Mouse (Mus musculus): ENCODE measurements at regions not wholly inside any gene's neighbourhood (a gene's known extent, or its start where the extent isn't known, plus 50 kb on each side); places are given as distances from the start of the nearest gene placed in this dataset.

DNA sequence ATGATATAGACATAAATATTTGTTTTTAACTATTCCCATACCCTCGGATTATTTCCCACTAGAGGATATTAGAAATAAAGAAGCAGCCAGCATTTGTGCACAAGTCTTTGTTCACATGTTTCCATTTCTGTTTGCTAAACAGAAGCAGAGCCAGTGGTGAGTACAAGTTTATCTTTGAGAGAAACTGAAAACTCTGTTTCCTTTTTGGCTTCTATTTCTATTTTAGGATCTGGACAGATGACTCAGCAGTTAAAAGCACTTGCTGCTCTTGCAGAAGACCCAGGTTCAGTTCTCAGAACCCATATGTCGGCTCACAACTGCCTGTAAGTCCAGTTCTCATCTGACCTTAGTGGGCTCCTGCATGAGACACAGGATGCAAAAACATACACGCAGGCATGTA, 141.0 kb downstream of the Tmem17 start:
- no peak overlapping the region for H3K4me3 ChIP-seq (ENCODE audit: control insufficient read depth in 1 of 2, insufficient read depth in 1 of 2, low read depth in 1 of 2, low read length in 2 of 2)
- H3K36me3 ChIP-seq (ENCODE audit: control insufficient read depth, insufficient read depth, low read length) = no peaks in the 10 kb centered on the region
- H3K4me1 ChIP-seq (ENCODE audit: control insufficient read depth in 2 of 2, insufficient read depth in 2 of 2, low read length in 2 of 2) = peaks cover 5 to 8% of the 10 kb centered on the region in 2 experiments; a peak in 3 of 4 replicates
- no peak overlapping the region for H3K27ac ChIP-seq (replicated peaks in 1 of 2; ENCODE audit: control insufficient read depth in 1 of 2, insufficient read depth in 1 of 2, low read depth in 2 of 2, low read length in 2 of 2)
- no peak overlapping the region for H3K9ac ChIP-seq (ENCODE audit: low read length)
- no peaks in the 10 kb centered on the region for H3K9me3 ChIP-seq (ENCODE audit: control insufficient read depth, low read length)
- no peaks in the 10 kb centered on the region for H3K27me3 ChIP-seq (ENCODE audit: control insufficient read depth, insufficient read depth, low read length)
- H3K4me2 ChIP-seq (ENCODE audit: low read length) = no peak overlapping the region
- WGBS = 55% methylated on average over 3 of the region's 3 CpGs
- ATAC-seq (ENCODE audit: insufficient number of reproducible peaks, insufficient read depth, low FRiP score, low read depth) = no peak

DNA sequence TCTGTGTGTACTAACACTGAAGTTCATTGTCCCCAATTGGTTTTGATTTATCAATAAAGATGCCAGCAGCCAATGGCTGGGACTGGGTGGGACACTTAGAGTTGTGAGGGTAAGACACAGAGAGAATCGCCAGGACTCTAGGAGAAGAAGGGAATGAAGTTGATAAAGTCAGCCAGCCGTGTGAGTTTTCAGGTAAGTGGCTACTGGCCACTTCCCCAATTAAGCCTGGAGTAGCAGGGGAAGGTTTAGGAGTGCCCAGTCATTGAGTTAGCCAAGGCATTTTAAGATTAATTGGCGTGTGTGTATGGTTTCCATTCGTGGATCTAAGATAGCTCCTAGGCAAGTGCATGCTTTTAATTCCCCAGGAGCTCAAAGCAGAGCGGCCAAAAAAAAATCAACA, 141.5 kb downstream of the Tmem17 start:
- no peak for ATAC-seq (ENCODE audit: insufficient number of reproducible peaks, insufficient read depth, low FRiP score, low read depth)
- Histone ChIP-seq H3K27me3 (ENCODE audit: control insufficient read depth, insufficient read depth, low read length) (no peaks in the 10 kb centered on the region), H3K4me2 (ENCODE audit: low read length) (no peak overlapping the region), H3K36me3 (ENCODE audit: control insufficient read depth, insufficient read depth, low read length) (no peaks in the 10 kb centered on the region), H3K4me1 (ENCODE audit: control insufficient read depth in 2 of 2, insufficient read depth in 2 of 2, low read length in 2 of 2) (peaks cover 5 to 8% of the 10 kb centered on the region in 2 experiments; a peak in 3 of 4 replicates), H3K9me3 (ENCODE audit: control insufficient read depth, low read length) (no peaks in the 10 kb centered on the region), H3K27ac (replicated peaks in 1 of 2; ENCODE audit: control insufficient read depth in 1 of 2, insufficient read depth in 1 of 2, low read depth in 2 of 2, low read length in 2 of 2) (no peak overlapping the region), H3K9ac (ENCODE audit: low read length) (no peak overlapping the region), H3K4me3 (ENCODE audit: control insufficient read depth in 1 of 2, insufficient read depth in 1 of 2, low read depth in 1 of 2, low read length in 2 of 2) (no peak overlapping the region)
- 44% methylated on average over 5 of the region's 5 CpGs for WGBS

DNA sequence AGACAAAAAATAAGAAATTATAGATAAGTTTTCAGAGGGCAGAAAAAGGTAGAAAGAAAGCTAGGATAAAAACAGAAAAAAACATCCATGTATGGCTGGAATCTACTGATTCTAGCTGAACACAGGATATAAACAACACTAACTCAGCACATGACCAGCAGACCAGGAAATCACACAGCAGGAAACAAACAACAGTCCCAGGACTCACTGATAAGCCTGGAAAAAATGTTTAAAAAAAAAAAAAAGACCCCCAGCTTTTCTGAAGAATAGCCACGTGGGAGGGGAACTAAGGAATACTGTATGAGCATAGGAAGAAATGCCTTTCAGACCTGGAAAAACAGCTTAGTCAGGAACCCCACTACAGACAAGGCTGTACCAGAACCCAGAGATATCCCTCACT, 145.7 kb downstream of the Tmem17 start:
- no peaks in the 10 kb centered on the region for H3K36me3 ChIP-seq (ENCODE audit: control insufficient read depth, insufficient read depth, low read length)
- ATAC-seq (ENCODE audit: insufficient number of reproducible peaks, insufficient read depth, low FRiP score, low read depth) = no peak
- no peak overlapping the region for H3K4me2 ChIP-seq (ENCODE audit: low read length)
- WGBS = 12% methylated on average over 1 of the region's 1 CpGs
- no peaks in the 10 kb centered on the region for H3K27me3 ChIP-seq (ENCODE audit: control insufficient read depth, insufficient read depth, low read length)
- H3K9ac ChIP-seq (ENCODE audit: low read length) = no peak overlapping the region
- H3K27ac ChIP-seq (replicated peaks in 1 of 2; ENCODE audit: control insufficient read depth in 1 of 2, insufficient read depth in 1 of 2, low read depth in 2 of 2, low read length in 2 of 2) = no peak overlapping the region
- H3K4me1 ChIP-seq (ENCODE audit: control insufficient read depth in 2 of 2, insufficient read depth in 2 of 2, low read length in 2 of 2) = peaks cover 5 to 13% of the 10 kb centered on the region in 2 experiments
- no peaks in the 10 kb centered on the region for H3K9me3 ChIP-seq (ENCODE audit: control insufficient read depth, low read length)
- H3K4me3 ChIP-seq (ENCODE audit: control insufficient read depth in 1 of 2, insufficient read depth in 1 of 2, low read depth in 1 of 2, low read length in 2 of 2) = no peak overlapping the region

DNA sequence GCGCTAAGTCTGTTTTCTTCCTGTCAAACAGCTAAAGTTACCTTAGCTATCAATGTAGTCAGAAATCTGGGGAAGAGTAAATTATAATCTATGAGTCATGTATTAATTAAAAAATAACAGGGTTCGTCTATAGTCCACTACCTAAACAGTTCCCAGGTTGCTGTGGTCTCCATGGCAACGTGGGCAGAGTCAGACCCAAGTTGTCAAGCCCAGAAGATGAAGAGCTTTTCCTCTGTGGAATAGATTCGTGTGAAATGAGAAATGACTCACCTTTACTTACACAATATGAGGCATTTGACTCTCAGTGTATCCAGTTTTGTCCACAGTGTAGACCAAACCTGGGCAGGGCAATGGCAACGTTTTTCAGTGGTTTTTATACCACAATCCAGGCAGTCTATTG, 149.2 kb downstream of the Tmem17 start:
- H3K4me1 ChIP-seq (ENCODE audit: control insufficient read depth in 2 of 2, insufficient read depth in 2 of 2, low read length in 2 of 2) = peaks cover 3 to 6% of the 10 kb centered on the region in 2 experiments; a peak in 3 of 4 replicates
- no peak overlapping the region for H3K9ac ChIP-seq (ENCODE audit: low read length)
- no peak overlapping the region for H3K4me2 ChIP-seq (ENCODE audit: low read length)
- H3K4me3 ChIP-seq (ENCODE audit: control insufficient read depth in 1 of 2, insufficient read depth in 1 of 2, low read depth in 1 of 2, low read length in 2 of 2) = no peak overlapping the region
- 63% methylated on average over 5 of the region's 5 CpGs for WGBS
- no peaks in the 10 kb centered on the region for H3K36me3 ChIP-seq (ENCODE audit: control insufficient read depth, insufficient read depth, low read length)
- H3K27me3 ChIP-seq (ENCODE audit: control insufficient read depth, insufficient read depth, low read length) = no peaks in the 10 kb centered on the region
- no peaks in the 10 kb centered on the region for H3K9me3 ChIP-seq (ENCODE audit: control insufficient read depth, low read length)
- no peak for ATAC-seq (ENCODE audit: insufficient number of reproducible peaks, insufficient read depth, low FRiP score, low read depth)
- H3K27ac ChIP-seq (replicated peaks in 1 of 2; ENCODE audit: control insufficient read depth in 1 of 2, insufficient read depth in 1 of 2, low read depth in 2 of 2, low read length in 2 of 2) = no peak overlapping the region

DNA sequence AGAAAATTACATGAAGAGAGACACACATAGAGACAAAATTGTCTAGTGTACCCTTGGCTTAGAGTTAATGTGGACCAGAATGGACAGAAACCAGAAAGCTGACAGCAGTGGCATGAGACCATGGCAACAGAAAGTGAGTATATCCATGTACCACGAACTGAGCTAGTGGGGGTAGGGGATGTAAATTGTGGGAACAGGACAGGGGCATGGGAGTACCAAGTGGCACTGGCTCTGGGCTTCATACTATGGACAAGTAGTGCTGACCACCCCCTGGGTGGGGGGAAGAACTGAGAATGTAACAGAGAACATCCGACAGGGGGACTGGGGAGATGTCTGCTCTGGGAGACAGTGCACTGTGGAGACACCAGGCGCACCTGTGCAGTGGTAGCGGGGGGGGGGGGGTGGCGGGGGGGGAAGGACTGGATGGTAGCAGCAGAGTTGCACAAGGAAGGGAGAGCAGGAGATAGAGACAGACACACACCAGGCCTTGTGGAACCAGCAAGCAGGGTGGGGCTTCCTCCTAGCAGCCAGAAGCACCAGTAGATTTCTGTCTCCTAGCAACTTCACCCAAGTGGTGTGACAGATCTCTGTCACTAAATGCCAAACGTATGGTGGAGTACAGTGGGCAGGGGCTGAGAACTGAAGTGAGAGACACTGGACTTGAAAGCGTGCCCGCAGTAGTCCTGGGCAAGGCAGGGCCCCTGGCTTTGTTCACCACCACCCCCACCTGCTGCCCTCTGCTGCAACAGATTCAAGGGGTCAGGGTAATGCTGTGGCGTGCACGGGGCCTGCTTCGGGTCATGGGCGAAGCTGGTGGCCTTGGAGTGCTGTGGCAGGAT, 150.0 kb downstream of the Tmem17 start:
- Histone ChIP-seq H3K27ac (replicated peaks in 1 of 2; ENCODE audit: control insufficient read depth in 1 of 2, insufficient read depth in 1 of 2, low read depth in 2 of 2, low read length in 2 of 2) (no peak overlapping the region), H3K27me3 (ENCODE audit: control insufficient read depth, insufficient read depth, low read length) (no peaks in the 10 kb centered on the region), H3K36me3 (ENCODE audit: control insufficient read depth, insufficient read depth, low read length) (no peaks in the 10 kb centered on the region), H3K9ac (ENCODE audit: low read length) (no peak overlapping the region), H3K4me2 (ENCODE audit: low read length) (no peak overlapping the region), H3K9me3 (ENCODE audit: control insufficient read depth, low read length) (no peaks in the 10 kb centered on the region), H3K4me3 (ENCODE audit: control insufficient read depth in 1 of 2, insufficient read depth in 1 of 2, low read depth in 1 of 2, low read length in 2 of 2) (no peak overlapping the region), H3K4me1 (ENCODE audit: control insufficient read depth in 2 of 2, insufficient read depth in 2 of 2, low read length in 2 of 2) (peaks cover 2 to 6% of the 10 kb centered on the region in 2 experiments; a peak in 3 of 4 replicates)
- ATAC-seq (ENCODE audit: insufficient number of reproducible peaks, insufficient read depth, low FRiP score, low read depth) = no peak
- WGBS = 59% methylated on average over 10 of the region's 12 CpGs

DNA sequence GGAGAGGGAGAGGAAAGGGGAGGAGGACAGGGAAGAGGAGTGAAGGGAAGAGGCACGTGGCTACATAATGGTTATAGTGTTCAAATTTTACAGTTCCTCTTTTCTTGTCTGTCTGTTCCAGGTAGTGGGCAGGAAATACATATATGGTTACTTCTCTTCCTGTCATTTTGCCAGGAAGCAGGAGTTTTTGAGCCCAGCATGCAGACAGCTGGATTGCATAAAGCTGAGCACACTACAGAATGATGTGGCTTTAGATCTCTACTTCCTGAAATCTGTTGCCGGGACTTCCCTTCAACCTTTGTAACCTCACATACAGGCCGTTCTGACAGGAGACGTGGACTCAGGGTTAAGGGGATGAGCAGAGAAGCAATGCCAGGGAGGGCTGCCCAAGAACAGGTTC, 154.1 kb downstream of the Tmem17 start:
- Histone ChIP-seq H3K36me3 (ENCODE audit: control insufficient read depth, insufficient read depth, low read length) (no peaks in the 10 kb centered on the region), H3K27ac (replicated peaks in 1 of 2; ENCODE audit: control insufficient read depth in 1 of 2, insufficient read depth in 1 of 2, low read depth in 2 of 2, low read length in 2 of 2) (no peak overlapping the region), H3K4me1 (ENCODE audit: control insufficient read depth in 2 of 2, insufficient read depth in 2 of 2, low read length in 2 of 2) (peaks cover 0 to 6% of the 10 kb centered on the region in 2 experiments; a peak in 1 of 4 replicates), H3K4me2 (ENCODE audit: low read length) (no peak overlapping the region), H3K9me3 (ENCODE audit: control insufficient read depth, low read length) (no peaks in the 10 kb centered on the region), H3K27me3 (ENCODE audit: control insufficient read depth, insufficient read depth, low read length) (no peaks in the 10 kb centered on the region), H3K4me3 (ENCODE audit: control insufficient read depth in 1 of 2, insufficient read depth in 1 of 2, low read depth in 1 of 2, low read length in 2 of 2) (no peak overlapping the region), H3K9ac (ENCODE audit: low read length) (no peak overlapping the region)
- no peak for ATAC-seq (ENCODE audit: insufficient number of reproducible peaks, insufficient read depth, low FRiP score, low read depth)
- WGBS = 35% methylated on average over 4 of the region's 4 CpGs

DNA sequence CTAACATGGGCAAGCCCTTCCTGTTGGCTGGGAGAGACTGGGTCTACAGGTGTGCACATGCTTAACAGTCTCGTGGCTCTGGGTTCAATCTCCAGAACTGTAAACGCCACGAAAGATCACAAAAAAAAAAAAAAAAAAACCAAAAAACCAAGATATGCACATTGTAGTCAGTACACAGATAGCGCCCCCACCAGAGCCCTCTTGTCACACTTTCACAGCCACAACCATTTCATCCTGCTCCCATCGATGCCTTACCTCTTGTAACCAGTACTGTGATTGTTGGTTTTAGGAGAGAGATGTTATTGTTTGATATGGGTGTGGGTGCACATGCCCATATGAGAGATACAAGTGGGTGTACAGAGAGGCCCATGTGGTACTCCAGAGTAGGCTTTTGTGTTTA, 154.5 kb downstream of the Tmem17 start:
- Histone ChIP-seq H3K36me3 (ENCODE audit: control insufficient read depth, insufficient read depth, low read length) (no peaks in the 10 kb centered on the region), H3K4me2 (ENCODE audit: low read length) (no peak overlapping the region), H3K9me3 (ENCODE audit: control insufficient read depth, low read length) (no peaks in the 10 kb centered on the region), H3K4me1 (ENCODE audit: control insufficient read depth in 2 of 2, insufficient read depth in 2 of 2, low read length in 2 of 2) (peaks cover 0 to 6% of the 10 kb centered on the region in 2 experiments; a peak in 2 of 4 replicates), H3K27ac (replicated peaks in 1 of 2; ENCODE audit: control insufficient read depth in 1 of 2, insufficient read depth in 1 of 2, low read depth in 2 of 2, low read length in 2 of 2) (no peak overlapping the region), H3K27me3 (ENCODE audit: control insufficient read depth, insufficient read depth, low read length) (no peaks in the 10 kb centered on the region), H3K4me3 (ENCODE audit: control insufficient read depth in 1 of 2, insufficient read depth in 1 of 2, low read depth in 1 of 2, low read length in 2 of 2) (no peak overlapping the region), H3K9ac (ENCODE audit: low read length) (no peak overlapping the region)
- 76% methylated on average over 5 of the region's 5 CpGs for WGBS
- no peak for ATAC-seq (ENCODE audit: insufficient number of reproducible peaks, insufficient read depth, low FRiP score, low read depth)

DNA sequence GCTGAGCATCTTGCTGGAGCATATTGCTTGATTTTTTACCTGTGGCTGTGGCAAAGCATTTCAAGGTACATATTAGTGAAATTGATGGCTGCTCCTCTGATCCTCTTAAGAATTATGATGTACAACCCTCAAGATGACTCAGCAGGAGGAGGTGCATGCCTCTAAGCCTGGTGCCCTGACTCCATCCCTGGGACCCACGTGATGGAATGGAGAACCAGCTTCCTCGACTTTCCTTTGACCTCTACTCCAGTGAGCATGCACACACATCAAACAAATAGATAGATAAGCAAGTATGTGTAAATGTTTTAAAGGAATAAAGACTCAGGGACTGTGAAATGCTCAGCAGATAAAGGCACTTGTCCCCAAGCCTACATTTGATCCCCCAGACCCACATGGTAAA, 156.3 kb downstream of the Tmem17 start:
- Histone ChIP-seq H3K9ac (ENCODE audit: low read length) (no peak overlapping the region), H3K4me1 (ENCODE audit: control insufficient read depth in 2 of 2, insufficient read depth in 2 of 2, low read length in 2 of 2) (no peaks in the 10 kb centered on the region; a peak in 1 of 4 replicates)
- WGBS = 24% methylated on average over 2 of the region's 2 CpGs

More for the DNA sequence above, 156.3 kb downstream of the Tmem17 start:
- no peak for ATAC-seq (ENCODE audit: insufficient number of reproducible peaks, insufficient read depth, low FRiP score, low read depth)
- H3K4me2 ChIP-seq (ENCODE audit: low read length) = no peak overlapping the region
- H3K27me3 ChIP-seq (ENCODE audit: control insufficient read depth, insufficient read depth, low read length) = no peaks in the 10 kb centered on the region
- H3K9me3 ChIP-seq (ENCODE audit: control insufficient read depth, low read length) = no peaks in the 10 kb centered on the region
- H3K4me3 ChIP-seq (ENCODE audit: control insufficient read depth in 1 of 2, insufficient read depth in 1 of 2, low read depth in 1 of 2, low read length in 2 of 2) = no peak overlapping the region
- H3K27ac ChIP-seq (replicated peaks in 1 of 2; ENCODE audit: control insufficient read depth in 1 of 2, insufficient read depth in 1 of 2, low read depth in 2 of 2, low read length in 2 of 2) = no peak overlapping the region
- H3K36me3 ChIP-seq (ENCODE audit: control insufficient read depth, insufficient read depth, low read length) = no peaks in the 10 kb centered on the region

Data from heart, embryonic 14.5 days (tissue).